Mouse (Mus musculus) myocyte (in vitro differentiated cells): ENCODE results near the gene Ankrd6.

Experiments used
- CEBPB ChIP-seq: IDR thresholded peaks from 2 replicates; pipeline ENCODE4 v1.6.1; 2011; ENCODE audit warnings: mild to moderate bottlenecking, moderate library complexity; ENCODE audit not compliant: poor library complexity, insufficient read depth, severe bottlenecking
- MAX ChIP-seq: IDR thresholded peaks from one replicate; pipeline ENCODE4 v1.6.1; 2011; ENCODE audit warnings: low read depth, mild to moderate bottlenecking, control low read depth
- POLR2A ChIP-seq: IDR thresholded peaks from one replicate; pipeline ENCODE4 v1.6.1; 2011; ENCODE audit warnings: low read depth, mild to moderate bottlenecking, control low read depth, moderate library complexity; ENCODE audit not compliant: insufficient read length

- TF ChIP-seq CEBPB (no peak), MAX (no peak), POLR2A (no peak)
Observed at GRCm38 (mm10) chr4:32939964-32940363, 10.7 kb downstream of the Ankrd6 start.
